Mouse (Mus musculus): Measurements from ENCODE around the gene Camta1. TPM values are rescaled to one million over a fixed set of nuclear protein-coding genes. Genes with fewer than 3 reads are reported as not detected.

Gene Camta1
- polyA plus RNA-seq, 1 experiment = 27.1 TPM

GRCm38 (mm10) chr4:150902062-150902461 is 959.6 kb downstream of the Camta1 start:
- H3K27ac ChIP-seq (ENCODE audit: control insufficient read depth, insufficient read depth, low read length) = no peak overlapping the region

GRCm38 (mm10) chr4:150901651-150902050 is 960.0 kb downstream of the Camta1 start:
- TF ChIP-seq CTCF (IDR thresholded peaks at IDR 0.05; ENCODE audit: borderline replicate concordance, control insufficient read depth, extremely low read depth, insufficient read depth, low read length, poor library complexity) (peak; percentile 84), POLR2A (IDR thresholded peaks at IDR 0.05; ENCODE audit: control insufficient read depth, extremely low read depth, insufficient read depth, low read length, poor library complexity) (no peak)
- DNase-seq = peak; percentile 79
- Histone ChIP-seq H3K4me1 (replicated peaks; ENCODE audit: control insufficient read depth, insufficient read depth, low read length) (peaks cover 28% of the 10 kb centered on the region), H3K27me3 (ENCODE audit: control insufficient read depth, insufficient read depth, low read length) (no peaks in the 10 kb centered on the region), H3K4me3 (ENCODE audit: control insufficient read depth, insufficient read depth, low read length) (no peak overlapping the region), H3K36me3 (ENCODE audit: control insufficient read depth, insufficient read depth, low read length) (peaks cover 8% of the 10 kb centered on the region; the same call in 1 of the 2 replicates), H3K27ac (ENCODE audit: control insufficient read depth, insufficient read depth, low read length) (no peak overlapping the region)
- WGBS = 65% methylated on average over 9 of the region's 9 CpGs

More at GRCm38 (mm10) chr4:150902062-150902461, 959.6 kb downstream of the Camta1 start:
- no peaks in the 10 kb centered on the region for H3K27me3 ChIP-seq (ENCODE audit: control insufficient read depth, insufficient read depth, low read length)
- peaks cover 8% of the 10 kb centered on the region; the same call in 1 of the 2 replicates for H3K36me3 ChIP-seq (ENCODE audit: control insufficient read depth, insufficient read depth, low read length)
- TF ChIP-seq CTCF (IDR thresholded peaks at IDR 0.05; ENCODE audit: borderline replicate concordance, control insufficient read depth, extremely low read depth, insufficient read depth, low read length, poor library complexity) (no peak), POLR2A (IDR thresholded peaks at IDR 0.05; ENCODE audit: control insufficient read depth, extremely low read depth, insufficient read depth, low read length, poor library complexity) (no peak)
- H3K4me1 ChIP-seq (replicated peaks; ENCODE audit: control insufficient read depth, insufficient read depth, low read length) = peaks cover 26% of the 10 kb centered on the region
- DNase-seq = no peak
- 93% methylated on average over 12 of the region's 12 CpGs for WGBS
- H3K4me3 ChIP-seq (ENCODE audit: control insufficient read depth, insufficient read depth, low read length) = no peak overlapping the region

- Histone ChIP-seq H3K36me3 (ENCODE audit: control insufficient read depth, insufficient read depth, low read length) (peaks cover 8% of the 10 kb centered on the region; the same call in 1 of the 2 replicates), H3K27ac (ENCODE audit: control insufficient read depth, insufficient read depth, low read length) (no peak overlapping the region), H3K27me3 (ENCODE audit: control insufficient read depth, insufficient read depth, low read length) (no peaks in the 10 kb centered on the region), H3K4me3 (ENCODE audit: control insufficient read depth, insufficient read depth, low read length) (no peak overlapping the region), H3K4me1 (replicated peaks; ENCODE audit: control insufficient read depth, insufficient read depth, low read length) (peaks cover 40% of the 10 kb centered on the region)
- WGBS = 97% methylated on average over 13 of the region's 13 CpGs
- no peak for TF ChIP-seq POLR2A (IDR thresholded peaks at IDR 0.05; ENCODE audit: control insufficient read depth, extremely low read depth, insufficient read depth, low read length, poor library complexity)
- TF ChIP-seq CTCF (IDR thresholded peaks at IDR 0.05; ENCODE audit: borderline replicate concordance, control insufficient read depth, extremely low read depth, insufficient read depth, low read length, poor library complexity) = no peak
- no peak for DNase-seq
Observed at GRCm38 (mm10) chr4:150900486-150900885, 961.2 kb downstream of the Camta1 start.

- no peaks in the 10 kb centered on the region for H3K27me3 ChIP-seq (ENCODE audit: control insufficient read depth, insufficient read depth, low read length)
- no peak overlapping the region for H3K4me3 ChIP-seq (ENCODE audit: control insufficient read depth, insufficient read depth, low read length)
- no peak for TF ChIP-seq POLR2A (IDR thresholded peaks at IDR 0.05; ENCODE audit: control insufficient read depth, extremely low read depth, insufficient read depth, low read length, poor library complexity)
- TF ChIP-seq CTCF (IDR thresholded peaks at IDR 0.05; ENCODE audit: borderline replicate concordance, control insufficient read depth, extremely low read depth, insufficient read depth, low read length, poor library complexity) = peak; percentile 86; the same call in 1 of the 2 replicates
- no peak overlapping the region for H3K27ac ChIP-seq (ENCODE audit: control insufficient read depth, insufficient read depth, low read length)
- peaks cover 3% of the 10 kb centered on the region; the same call in 1 of the 2 replicates for H3K36me3 ChIP-seq (ENCODE audit: control insufficient read depth, insufficient read depth, low read length)
- WGBS = 60% methylated on average over 13 of the region's 13 CpGs
- H3K4me1 ChIP-seq (replicated peaks; ENCODE audit: control insufficient read depth, insufficient read depth, low read length) = peaks cover 51% of the 10 kb centered on the region
- peak; percentile 88 for DNase-seq
Observed at GRCm38 (mm10) chr4:150898716-150899365, 962.8 kb downstream of the Camta1 start.

- H3K4me3 ChIP-seq (ENCODE audit: control insufficient read depth, insufficient read depth, low read length) = no peak overlapping the region
- TF ChIP-seq POLR2A (IDR thresholded peaks at IDR 0.05; ENCODE audit: control insufficient read depth, extremely low read depth, insufficient read depth, low read length, poor library complexity) (0 out of 2 replicates have a peak, but pooled peaks have one; percentile 32), CTCF (IDR thresholded peaks at IDR 0.05; ENCODE audit: borderline replicate concordance, control insufficient read depth, extremely low read depth, insufficient read depth, low read length, poor library complexity) (no peak)
- peak; percentile 71 for DNase-seq
- H3K36me3 ChIP-seq (ENCODE audit: control insufficient read depth, insufficient read depth, low read length) = no peaks in the 10 kb centered on the region
- H3K27me3 ChIP-seq (ENCODE audit: control insufficient read depth, insufficient read depth, low read length) = no peaks in the 10 kb centered on the region
- H3K4me1 ChIP-seq (replicated peaks; ENCODE audit: control insufficient read depth, insufficient read depth, low read length) = peaks cover 48% of the 10 kb centered on the region
- 58% methylated on average over 26 of the region's 26 CpGs for WGBS
- peak overlapping the region; percentile 98 for H3K27ac ChIP-seq (ENCODE audit: control insufficient read depth, insufficient read depth, low read length)
Observed at GRCm38 (mm10) chr4:150896896-150897624, 964.6 kb downstream of the Camta1 start.

- H3K4me1 ChIP-seq (replicated peaks; ENCODE audit: control insufficient read depth, insufficient read depth, low read length) = peaks cover 48% of the 10 kb centered on the region
- H3K27ac ChIP-seq (ENCODE audit: control insufficient read depth, insufficient read depth, low read length) = peak overlapping the region; percentile 98
- TF ChIP-seq POLR2A (IDR thresholded peaks at IDR 0.05; ENCODE audit: control insufficient read depth, extremely low read depth, insufficient read depth, low read length, poor library complexity) = no peak
- TF ChIP-seq CTCF (IDR thresholded peaks at IDR 0.05; ENCODE audit: borderline replicate concordance, control insufficient read depth, extremely low read depth, insufficient read depth, low read length, poor library complexity) = no peak
- no peak overlapping the region for H3K4me3 ChIP-seq (ENCODE audit: control insufficient read depth, insufficient read depth, low read length)
- no peak for DNase-seq
- no peaks in the 10 kb centered on the region for H3K36me3 ChIP-seq (ENCODE audit: control insufficient read depth, insufficient read depth, low read length)
- no peaks in the 10 kb centered on the region for H3K27me3 ChIP-seq (ENCODE audit: control insufficient read depth, insufficient read depth, low read length)
- WGBS = 60% methylated on average over 8 of the region's 8 CpGs
Observed at GRCm38 (mm10) chr4:150894718-150895501, 966.8 kb downstream of the Camta1 start.
